Mouse (Mus musculus) stomach, embryonic 16.5 days (tissue): ENCODE measurements at regions not wholly inside any gene's neighbourhood (a gene's known extent, or its start where the extent isn't known, plus 50 kb on each side); places are given as distances from the start of the nearest gene placed in this dataset.

Experiments
- ATAC-seq: fragments of 200-750 bp; cut with Nextera tagmentation; 2 replicates; pipeline ENCODE4 v1.8.0; 2017; ENCODE audit warnings: moderate number of reproducible peaks, moderate TSS enrichment; ENCODE audit not compliant: insufficient read depth, low FRiP score
- H3K27ac ChIP-seq: fragments of 300-500 bp; sonication (generic); 2 replicates; pipeline ENCODE4 v1.5.1; 2014; ENCODE audit warnings: low read length
- H3K27me3 ChIP-seq: fragments of 300-500 bp; sonication (generic); 2 replicates; pipeline ENCODE4 v1.6.1; 2014; ENCODE audit warnings: low read length, control low read depth, mixed read lengths; ENCODE audit not compliant: control insufficient read depth, insufficient read depth
- H3K36me3 ChIP-seq: fragments of 300-500 bp; sonication (generic); 2 replicates; pipeline ENCODE4 v1.6.1; 2014; ENCODE audit warnings: low read length; ENCODE audit not compliant: control insufficient read depth, insufficient read depth
- H3K4me1 ChIP-seq: fragments of 300-500 bp; sonication (generic); 2 replicates; pipeline ENCODE4 v1.6.1; 2014; ENCODE audit warnings: low read length, control low read depth, mixed read lengths; ENCODE audit not compliant: control insufficient read depth, insufficient read depth
- H3K4me2 ChIP-seq: fragments of 300-500 bp; sonication (generic); 2 replicates; pipeline ENCODE4 v1.6.1; 2014; ENCODE audit warnings: low read depth, low read length, mixed read lengths
- H3K4me3 ChIP-seq: fragments of 300-500 bp; sonication (generic); replicated peaks from 2 replicates; pipeline ENCODE4 v1.5.1; 2014; ENCODE audit warnings: mild to moderate bottlenecking, low read length
- H3K9ac ChIP-seq: fragments of 300-500 bp; sonication (generic); 2 replicates; pipeline ENCODE4 v1.6.1; 2014; ENCODE audit warnings: low read length
- H3K9me3 ChIP-seq: fragments of 300-500 bp; sonication (generic); replicated peaks from 2 replicates; pipeline ENCODE4 v1.6.1; 2016; ENCODE audit warnings: low read length, control low read depth; ENCODE audit not compliant: control insufficient read depth
- WGBS: fragments of 180-500 bp; shearing (Covaris S2); extraction: QIAGEN DNeasy Blood & Tissue Kit; methylation state at CpG from one replicate; pipeline ENCODE4 v1.1.7; 2014; 5-methylcytosine and 5-hydroxymethylcytosine counted together

GRCm38 (mm10) chr16:85347621-85348020 lies 174.1 kb upstream of the App start:
- 92% methylated on average over 4 of the region's 4 CpGs for WGBS
- no peak for ATAC-seq
- Histone ChIP-seq H3K36me3 (no peaks in the 10 kb centered on the region), H3K4me2 (no peak overlapping the region), H3K4me3 (no peak overlapping the region), H3K27ac (no peak overlapping the region), H3K9me3 (no peaks in the 10 kb centered on the region), H3K27me3 (no peaks in the 10 kb centered on the region), H3K4me1 (no peaks in the 10 kb centered on the region), H3K9ac (no peak overlapping the region)

- Histone ChIP-seq H3K27me3 (no peaks in the 10 kb centered on the region), H3K27ac (no peak overlapping the region), H3K9ac (no peak overlapping the region), H3K4me3 (no peak overlapping the region), H3K4me1 (no peaks in the 10 kb centered on the region), H3K9me3 (no peaks in the 10 kb centered on the region), H3K4me2 (no peak overlapping the region), H3K36me3 (no peaks in the 10 kb centered on the region)
- 79% methylated on average over 4 of the region's 4 CpGs for WGBS
- no peak for ATAC-seq
Observed at GRCm38 (mm10) chr16:85336495-85337119, 163.0 kb upstream of the App start.

GRCm38 (mm10) chr16:85333543-85333942 lies 160.0 kb upstream of the App start:
- Histone ChIP-seq H3K27ac (no peak overlapping the region), H3K9ac (no peak overlapping the region), H3K4me1 (no peaks in the 10 kb centered on the region), H3K9me3 (no peaks in the 10 kb centered on the region), H3K4me2 (no peak overlapping the region), H3K27me3 (no peaks in the 10 kb centered on the region), H3K4me3 (no peak overlapping the region), H3K36me3 (no peaks in the 10 kb centered on the region)
- no peak for ATAC-seq
- WGBS, result 37% methylated on average over 3 of the region's 3 CpGs

- no peak overlapping the region for H3K4me2 ChIP-seq
- 72% methylated on average over 8 of the region's 8 CpGs for WGBS
- ATAC-seq, result no peak
- no peaks in the 10 kb centered on the region for H3K36me3 ChIP-seq
- no peak overlapping the region for H3K27ac ChIP-seq
- no peak overlapping the region for H3K4me3 ChIP-seq
- no peaks in the 10 kb centered on the region for H3K27me3 ChIP-seq
- peaks cover 7% of the 10 kb centered on the region; the same call in 1 of the 2 replicates for H3K4me1 ChIP-seq
- H3K9me3 ChIP-seq, result no peaks in the 10 kb centered on the region
- H3K9ac ChIP-seq, result no peak overlapping the region
Observed at GRCm38 (mm10) chr16:85312018-85312417, 138.5 kb upstream of the App start.

- H3K27me3 ChIP-seq, result no peaks in the 10 kb centered on the region
- no peak overlapping the region for H3K27ac ChIP-seq
- peaks cover 7% of the 10 kb centered on the region; the same call in 1 of the 2 replicates for H3K4me1 ChIP-seq
- H3K9ac ChIP-seq, result no peak overlapping the region
- ATAC-seq, result no peak
- no peak overlapping the region for H3K4me3 ChIP-seq
- 48% methylated on average over 3 of the region's 3 CpGs for WGBS
- no peak overlapping the region for H3K4me2 ChIP-seq
- no peaks in the 10 kb centered on the region for H3K9me3 ChIP-seq
- no peaks in the 10 kb centered on the region for H3K36me3 ChIP-seq
Observed at GRCm38 (mm10) chr16:85309493-85309892, 135.9 kb upstream of the App start.

GRCm38 (mm10) chr16:85308429-85308828 lies 134.9 kb upstream of the App start:
- Histone ChIP-seq H3K4me2 (no peak overlapping the region), H3K27ac (no peak overlapping the region), H3K36me3 (no peaks in the 10 kb centered on the region), H3K4me1 (peaks cover 7% of the 10 kb centered on the region; the same call in 1 of the 2 replicates), H3K27me3 (no peaks in the 10 kb centered on the region), H3K9me3 (no peaks in the 10 kb centered on the region), H3K9ac (no peak overlapping the region), H3K4me3 (no peak overlapping the region)
- ATAC-seq, result no peak
- 58% methylated on average over 2 of the region's 2 CpGs for WGBS

GRCm38 (mm10) chr16:85307940-85308339 lies 134.4 kb upstream of the App start:
- peaks cover 7% of the 10 kb centered on the region; the same call in 1 of the 2 replicates for H3K4me1 ChIP-seq
- H3K27me3 ChIP-seq, result no peaks in the 10 kb centered on the region
- H3K27ac ChIP-seq, result no peak overlapping the region
- H3K9ac ChIP-seq, result no peak overlapping the region
- H3K4me3 ChIP-seq, result no peak overlapping the region
- WGBS, result 28% methylated on average over 7 of the region's 7 CpGs
- H3K36me3 ChIP-seq, result no peaks in the 10 kb centered on the region
- no peaks in the 10 kb centered on the region for H3K9me3 ChIP-seq
- H3K4me2 ChIP-seq, result no peak overlapping the region
- 0 out of 2 replicates have a peak, but pooled peaks have one; percentile 21 for ATAC-seq

GRCm38 (mm10) chr16:85300092-85300853 lies 126.7 kb upstream of the App start:
- Histone ChIP-seq H3K4me1 (no peaks in the 10 kb centered on the region), H3K27ac (no peak overlapping the region), H3K4me2 (no peak overlapping the region), H3K9ac (no peak overlapping the region), H3K27me3 (no peaks in the 10 kb centered on the region), H3K9me3 (no peaks in the 10 kb centered on the region), H3K36me3 (no peaks in the 10 kb centered on the region), H3K4me3 (no peak overlapping the region)
- ATAC-seq, result no peak
- 58% methylated on average over 13 of the region's 13 CpGs for WGBS

GRCm38 (mm10) chr16:85298559-85298958 lies 125.0 kb upstream of the App start:
- no peaks in the 10 kb centered on the region for H3K4me1 ChIP-seq
- H3K4me2 ChIP-seq, result no peak overlapping the region
- no peak overlapping the region for H3K9ac ChIP-seq
- H3K36me3 ChIP-seq, result no peaks in the 10 kb centered on the region
- no peak for ATAC-seq
- 36% methylated on average over 2 of the region's 2 CpGs for WGBS
- H3K9me3 ChIP-seq, result no peaks in the 10 kb centered on the region
- no peak overlapping the region for H3K27ac ChIP-seq
- no peaks in the 10 kb centered on the region for H3K27me3 ChIP-seq
- H3K4me3 ChIP-seq, result no peak overlapping the region
